Mouse (Mus musculus) heart, embryonic 13.5 days (tissue): ENCODE results near the gene Mvb12b. TPM values are rescaled to one million over a fixed set of nuclear protein-coding genes. Genes with fewer than 3 reads are reported as not detected.
A peak's percentile ranks its signal among the peaks of the same experiment; 100 is the strongest.

Experiments
- ATAC-seq: fragments of 200-750 bp; cut with Nextera tagmentation; 2 replicates; pipeline ENCODE4 v1.8.0; 2017; ENCODE audit warnings: moderate TSS enrichment; ENCODE audit not compliant: insufficient number of reproducible peaks, low FRiP score, low TSS enrichment; ENCODE audit errors: extremely low read depth
- H3K27ac ChIP-seq: fragments of 300-500 bp; sonication (generic); replicated peaks from 2 replicates; pipeline ENCODE4 v1.5.1; 2015; ENCODE audit warnings: moderate library complexity, mild to moderate bottlenecking, inconsistent platforms
- H3K27me3 ChIP-seq: fragments of 300-500 bp; sonication (generic); replicated peaks from 2 replicates; pipeline ENCODE4 v1.6.1; 2015; ENCODE audit warnings: mild to moderate bottlenecking, inconsistent platforms
- H3K36me3 ChIP-seq: fragments of 300-500 bp; sonication (generic); 2 replicates; pipeline ENCODE4 v1.6.1; 2015; ENCODE audit warnings: mild to moderate bottlenecking, inconsistent platforms
- H3K4me1 ChIP-seq: fragments of 300-500 bp; sonication (generic); 2 replicates; pipeline ENCODE4 v1.6.1; 2015; ENCODE audit warnings: inconsistent platforms
- H3K4me2 ChIP-seq: fragments of 300-500 bp; sonication (generic); 2 replicates; pipeline ENCODE4 v1.6.1; 2015; ENCODE audit warnings: inconsistent platforms, mild to moderate bottlenecking, moderate library complexity
- H3K4me3 ChIP-seq: fragments of 300-500 bp; sonication (generic); 2 replicates; pipeline ENCODE4 v1.5.1; 2015; ENCODE audit warnings: moderate library complexity, mild to moderate bottlenecking, inconsistent platforms
- H3K9ac ChIP-seq: fragments of 300-500 bp; sonication (generic); 2 replicates; pipeline ENCODE4 v1.6.1; 2015; ENCODE audit warnings: inconsistent platforms, mild to moderate bottlenecking, moderate library complexity
- H3K9me3 ChIP-seq: fragments of 300-500 bp; sonication (generic); 2 replicates; pipeline ENCODE4 v1.6.1; 2016; ENCODE audit warnings: inconsistent platforms
- WGBS: fragments of 180-500 bp; shearing (Covaris S2); methylation state at CpG from one replicate; pipeline ENCODE4 v1.1.7; 2015; ENCODE audit warnings: mixed read lengths; 5-methylcytosine and 5-hydroxymethylcytosine counted together
- polyA plus RNA-seq: library from polyadenylated mRNA; unstranded; fragments of >200 nt; fragmentation: Nextera tagmentation; extraction: Ambion mirVana; gene quantifications from 2 replicates; pipeline ENCODE4 v1.2.1, GENCODE M21; 2015

Gene Mvb12b
- polyA plus RNA-seq, 1 experiment from 2014 or later: 10.9 TPM

DNA sequence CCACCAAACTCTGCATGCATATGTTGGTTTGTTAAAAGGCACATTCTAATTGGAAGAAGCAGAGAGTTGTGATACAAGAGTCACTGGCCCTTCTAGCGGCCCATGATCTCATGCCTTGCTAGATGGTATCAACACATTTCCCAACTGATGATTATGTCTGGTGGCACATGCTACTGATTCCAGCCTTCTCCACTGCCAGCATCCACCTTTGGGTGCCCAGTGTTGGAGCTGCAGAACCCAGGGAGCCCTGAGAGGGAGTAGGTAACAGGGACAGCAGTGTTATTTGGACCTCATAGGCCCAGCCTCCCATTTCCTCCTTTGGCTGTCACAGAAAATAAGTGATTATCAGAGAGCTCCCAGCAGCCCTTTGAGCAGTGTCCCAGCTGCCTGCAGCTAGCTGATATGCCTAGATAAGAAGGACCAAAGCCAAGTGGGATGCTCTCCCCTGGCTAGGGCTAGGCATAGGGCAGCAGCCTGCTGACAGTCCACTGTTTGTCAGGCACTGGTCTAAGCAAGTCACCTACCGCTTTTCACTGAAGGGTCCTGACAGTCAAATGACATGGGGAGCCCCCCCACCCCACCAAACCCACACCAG, 44.7 kb downstream of the Mvb12b start:
- H3K4me1 ChIP-seq: peaks cover 82% of the 10 kb centered on the region

DNA sequence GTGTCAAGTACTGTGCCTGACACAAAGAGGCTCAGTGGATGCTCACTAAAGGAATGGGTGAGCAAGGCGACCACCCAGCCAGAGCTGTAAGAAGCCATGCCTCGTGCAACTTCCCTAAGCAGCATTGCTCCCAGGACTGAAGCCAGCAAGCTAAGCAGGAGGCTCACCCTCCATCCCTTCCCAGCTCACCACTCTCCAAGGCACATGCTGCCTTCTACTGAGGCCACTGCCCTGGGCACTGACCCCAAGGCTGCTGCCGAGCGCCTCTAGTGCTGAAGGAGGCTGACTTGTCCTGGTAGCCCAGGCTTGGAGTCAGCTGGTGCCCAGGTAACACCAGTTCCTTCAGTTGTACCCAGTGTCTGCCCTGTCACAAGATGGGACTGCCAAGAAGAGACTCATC, 45.8 kb downstream of the Mvb12b start:
- H3K9ac ChIP-seq: no peak overlapping the region
- H3K4me3 ChIP-seq: no peak overlapping the region
- no peaks in the 10 kb centered on the region for H3K36me3 ChIP-seq
- H3K27me3 ChIP-seq: peaks cover 68% of the 10 kb centered on the region
- WGBS: 80% methylated on average over 4 of the region's 4 CpGs
- peaks cover 74% of the 10 kb centered on the region for H3K4me1 ChIP-seq
- peak overlapping the region; percentile 57; the same call in 1 of the 2 replicates for H3K27ac ChIP-seq
- H3K4me2 ChIP-seq: no peak overlapping the region
- H3K9me3 ChIP-seq: no peaks in the 10 kb centered on the region
- no peak for ATAC-seq

More for the DNA sequence above, 44.7 kb downstream of the Mvb12b start:
- peaks cover 64% of the 10 kb centered on the region for H3K27me3 ChIP-seq
- no peaks in the 10 kb centered on the region for H3K9me3 ChIP-seq
- 48% methylated on average over 2 of the region's 2 CpGs for WGBS
- H3K27ac ChIP-seq: peak overlapping the region; percentile 68
- no peak overlapping the region for H3K4me2 ChIP-seq
- H3K9ac ChIP-seq: no peak overlapping the region
- H3K36me3 ChIP-seq: no peaks in the 10 kb centered on the region
- H3K4me3 ChIP-seq: no peak overlapping the region
- peak; percentile 83 for ATAC-seq

DNA sequence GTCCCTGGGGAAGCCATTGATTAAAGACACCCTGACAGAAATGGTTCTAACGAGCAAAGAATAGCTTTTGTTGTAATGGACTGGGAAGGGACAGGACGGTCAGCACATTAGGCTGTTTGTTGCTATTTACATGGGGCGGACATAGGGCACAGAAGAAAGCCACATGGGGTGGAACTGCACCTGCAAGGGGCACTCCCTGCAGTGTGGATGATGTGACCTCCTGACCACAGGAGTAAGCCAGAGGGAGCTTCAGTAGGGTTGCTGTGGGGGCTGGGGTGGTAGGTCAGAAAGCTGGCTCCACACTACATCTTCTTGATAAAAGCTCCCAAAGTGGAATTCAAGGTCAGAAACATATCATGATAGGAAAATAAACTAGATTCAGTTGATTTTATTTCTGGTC, 47.3 kb downstream of the Mvb12b start:
- no peak overlapping the region for H3K27ac ChIP-seq
- no peak overlapping the region for H3K9ac ChIP-seq
- H3K36me3 ChIP-seq: no peaks in the 10 kb centered on the region
- no peak overlapping the region for H3K4me2 ChIP-seq
- H3K9me3 ChIP-seq: no peaks in the 10 kb centered on the region
- no peak overlapping the region for H3K4me3 ChIP-seq
- ATAC-seq: no peak
- peaks cover 61% of the 10 kb centered on the region for H3K27me3 ChIP-seq
- WGBS: 83% methylated on average over 3 of the region's 3 CpGs
- peaks cover 63% of the 10 kb centered on the region for H3K4me1 ChIP-seq

DNA sequence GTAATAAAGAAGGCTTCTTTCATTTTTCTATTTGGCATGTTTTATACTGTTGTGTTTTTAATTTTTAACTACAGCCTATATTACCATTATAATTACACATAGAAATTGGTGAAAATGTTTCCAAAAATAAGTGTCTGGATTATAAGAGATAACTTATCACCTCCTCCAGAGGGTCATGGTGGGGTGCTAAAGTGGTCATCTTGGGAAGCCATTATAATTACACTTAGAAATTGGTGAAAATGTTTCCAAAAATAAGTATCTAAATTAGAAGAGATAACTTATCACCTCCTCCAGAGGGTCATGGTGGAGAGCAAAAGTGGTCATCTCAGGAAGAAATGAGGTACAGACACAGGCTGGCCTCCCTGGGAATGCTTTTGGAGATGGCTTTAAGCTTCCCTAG, 48.5 kb downstream of the Mvb12b start:
- Histone ChIP-seq H3K4me2 (no peak overlapping the region), H3K9me3 (no peaks in the 10 kb centered on the region), H3K36me3 (peaks cover 4% of the 10 kb centered on the region), H3K4me3 (no peak overlapping the region), H3K4me1 (peaks cover 51% of the 10 kb centered on the region), H3K27ac (no peak overlapping the region), H3K27me3 (peaks cover 63% of the 10 kb centered on the region), H3K9ac (no peak overlapping the region)
- ATAC-seq: no peak

DNA sequence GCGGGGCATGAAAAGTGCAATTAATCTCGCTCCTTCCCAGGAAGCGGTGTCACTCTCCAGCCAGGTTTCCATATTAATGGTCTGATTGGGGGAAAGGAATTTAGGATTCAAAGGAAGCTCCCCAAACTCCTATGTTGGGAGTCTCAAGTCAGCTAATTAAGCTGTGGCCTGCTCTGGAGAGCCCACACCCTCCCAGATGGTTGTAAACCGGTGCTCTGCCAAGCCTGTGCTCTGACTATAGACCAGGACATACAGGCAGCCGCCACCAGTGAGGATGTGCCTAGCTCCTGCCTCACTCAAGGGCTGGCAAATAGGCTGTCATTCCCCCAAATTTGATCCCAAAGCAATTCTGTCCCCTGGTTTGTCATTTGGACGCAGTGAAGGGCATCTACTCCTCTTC, 50.4 kb downstream of the Mvb12b start:
- peaks cover 31% of the 10 kb centered on the region for H3K4me1 ChIP-seq
- no peak overlapping the region for H3K4me3 ChIP-seq
- peaks cover 6% of the 10 kb centered on the region for H3K36me3 ChIP-seq
- H3K9ac ChIP-seq: no peak overlapping the region
- no peak for ATAC-seq
- WGBS: 83% methylated on average over 6 of the region's 6 CpGs
- no peak overlapping the region for H3K4me2 ChIP-seq
- peaks cover 67% of the 10 kb centered on the region for H3K27me3 ChIP-seq
- H3K9me3 ChIP-seq: no peaks in the 10 kb centered on the region
- H3K27ac ChIP-seq: no peak overlapping the region

DNA sequence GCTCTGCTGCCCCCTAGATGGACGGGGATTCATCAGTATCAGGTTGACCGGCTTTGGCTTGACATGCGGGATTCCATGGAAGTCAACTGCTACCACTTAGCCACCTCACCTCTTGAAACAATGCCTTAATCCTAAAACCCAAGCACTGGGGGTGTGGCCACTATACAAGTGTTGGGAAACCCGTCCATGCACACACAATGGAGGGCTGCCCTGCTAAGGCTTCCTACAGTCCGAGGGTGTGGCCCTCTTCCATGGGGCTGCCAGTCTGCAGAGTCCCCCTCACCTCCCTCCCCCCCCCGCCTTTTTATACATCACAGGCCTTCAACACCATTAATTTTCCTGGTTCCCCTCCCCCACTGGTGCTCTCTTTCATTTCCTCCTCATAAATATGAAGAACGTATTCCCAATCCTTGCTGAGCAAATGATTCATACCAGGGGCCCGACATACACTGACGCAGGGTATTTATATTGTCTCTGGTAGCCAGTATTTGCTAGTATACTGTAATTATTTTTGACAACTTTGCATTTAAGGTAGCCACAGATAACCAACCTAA, 51.0 kb downstream of the Mvb12b start:
- peaks cover 61% of the 10 kb centered on the region for H3K27me3 ChIP-seq
- H3K36me3 ChIP-seq: peaks cover 6% of the 10 kb centered on the region
- no peak for ATAC-seq

DNA sequence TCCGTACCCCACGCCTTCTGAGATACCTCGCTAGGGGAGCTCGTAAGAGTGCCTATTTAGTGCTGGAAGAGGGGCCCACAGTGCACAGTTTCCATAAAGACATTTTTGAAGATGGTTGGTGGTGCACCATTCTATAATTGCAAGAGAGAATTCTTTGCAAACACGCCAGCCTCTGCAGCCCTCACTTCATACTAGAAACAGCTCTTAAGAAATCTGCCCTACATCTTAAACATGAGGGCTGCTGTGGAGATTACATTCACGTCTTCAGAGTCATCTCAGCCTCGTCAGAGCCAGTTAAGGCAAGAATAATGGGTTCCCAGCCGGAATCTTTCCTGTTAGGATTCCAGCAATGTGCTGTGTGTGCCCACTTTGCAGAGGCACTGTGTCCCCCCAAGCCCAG, 52.7 kb downstream of the Mvb12b start:
- ATAC-seq: no peak

More for the DNA sequence above, 51.0 kb downstream of the Mvb12b start:
- Histone ChIP-seq H3K4me3 (no peak overlapping the region), H3K9ac (no peak overlapping the region), H3K27ac (no peak overlapping the region), H3K9me3 (no peaks in the 10 kb centered on the region), H3K4me1 (peaks cover 27% of the 10 kb centered on the region), H3K4me2 (no peak overlapping the region)
- WGBS: 77% methylated on average over 9 of the region's 9 CpGs

DNA sequence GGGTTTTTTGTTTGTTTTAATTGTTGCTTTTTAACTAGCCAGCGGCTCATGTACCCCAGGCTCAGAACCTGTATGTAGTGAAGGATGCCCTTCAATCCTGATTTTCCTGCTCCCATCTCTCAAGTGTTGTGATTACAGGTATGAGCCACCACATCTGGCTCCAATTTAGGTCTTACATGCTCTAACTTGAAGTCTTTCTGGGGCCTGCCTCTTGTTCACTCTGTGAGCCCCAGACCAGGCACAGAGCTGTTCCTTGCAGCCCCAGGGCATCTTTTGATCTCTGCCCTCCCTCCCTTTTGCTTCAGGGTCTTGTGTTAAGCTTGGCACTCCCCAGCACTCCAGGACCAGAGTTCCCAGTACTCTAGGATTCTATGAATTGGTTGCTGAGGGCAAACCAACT, 53.8 kb downstream of the Mvb12b start:
- ATAC-seq: no peak
- Histone ChIP-seq H3K9me3 (no peaks in the 10 kb centered on the region), H3K27ac (no peak overlapping the region), H3K4me1 (peaks cover 12% of the 10 kb centered on the region), H3K9ac (no peak overlapping the region), H3K4me3 (no peak overlapping the region), H3K36me3 (peaks cover 6% of the 10 kb centered on the region), H3K27me3 (peaks cover 39% of the 10 kb centered on the region), H3K4me2 (no peak overlapping the region)
- WGBS: 87% methylated on average over 1 of the region's 1 CpGs

More for the DNA sequence above, 52.7 kb downstream of the Mvb12b start:
- Histone ChIP-seq H3K9me3 (no peaks in the 10 kb centered on the region), H3K9ac (no peak overlapping the region), H3K4me2 (no peak overlapping the region), H3K27me3 (peaks cover 49% of the 10 kb centered on the region), H3K4me1 (peaks cover 18% of the 10 kb centered on the region), H3K36me3 (peaks cover 6% of the 10 kb centered on the region), H3K4me3 (no peak overlapping the region), H3K27ac (no peak overlapping the region)
- 82% methylated on average over 8 of the region's 8 CpGs for WGBS

DNA sequence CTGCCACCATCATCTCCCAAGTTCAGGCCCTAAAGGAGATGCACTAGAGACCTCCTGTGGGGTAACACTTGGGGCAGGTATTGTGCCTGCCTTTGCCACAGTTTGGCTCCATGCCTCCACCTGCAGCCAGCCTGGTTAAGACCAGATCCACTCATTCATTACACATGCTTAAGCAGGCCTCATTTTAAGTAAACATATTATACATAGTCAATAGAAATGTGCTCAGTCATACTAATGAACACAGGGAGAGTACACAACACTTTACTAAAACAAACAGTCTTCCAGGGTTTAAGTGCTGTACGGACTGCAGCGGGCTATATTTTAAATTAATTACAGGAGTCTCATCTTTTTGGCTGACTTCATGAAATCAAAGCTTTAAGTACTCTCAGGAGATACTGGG, 57.9 kb downstream of the Mvb12b start:
- no peak overlapping the region for H3K9ac ChIP-seq
- WGBS: 92% methylated on average over 2 of the region's 2 CpGs
- ATAC-seq: no peak
- H3K27me3 ChIP-seq: peaks cover 15% of the 10 kb centered on the region
- peaks cover 10% of the 10 kb centered on the region; the same call in 1 of the 2 replicates for H3K4me1 ChIP-seq
- H3K9me3 ChIP-seq: no peaks in the 10 kb centered on the region
- no peak overlapping the region for H3K4me2 ChIP-seq
- H3K36me3 ChIP-seq: peaks cover 28% of the 10 kb centered on the region
- H3K4me3 ChIP-seq: no peak overlapping the region
- no peak overlapping the region for H3K27ac ChIP-seq

DNA sequence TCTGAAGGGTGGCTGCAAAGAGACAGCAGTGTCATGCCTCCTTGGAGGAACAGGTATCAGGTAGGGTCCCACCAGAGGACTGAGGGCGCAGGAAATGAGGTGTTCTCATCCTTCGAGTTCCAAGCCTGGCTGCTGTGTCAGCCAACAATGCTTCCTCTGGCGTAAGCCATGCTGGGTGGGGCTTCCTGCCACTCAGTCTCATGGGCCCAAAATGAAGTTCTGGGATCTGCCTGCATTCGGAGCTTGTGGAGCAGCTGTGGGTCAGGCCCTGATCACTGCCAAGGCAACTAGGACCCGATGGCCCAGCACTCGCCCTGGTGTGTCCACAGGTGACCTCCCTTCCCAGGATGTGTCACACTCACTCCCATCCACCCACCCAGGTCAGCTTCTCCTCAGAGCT, 61.0 kb downstream of the Mvb12b start:
- H3K9ac ChIP-seq: no peak overlapping the region
- H3K27me3 ChIP-seq: peaks cover 5% of the 10 kb centered on the region; the same call in 1 of the 2 replicates
- H3K4me2 ChIP-seq: no peak overlapping the region
- no peaks in the 10 kb centered on the region for H3K9me3 ChIP-seq
- no peak overlapping the region for H3K4me3 ChIP-seq
- H3K27ac ChIP-seq: no peak overlapping the region
- H3K36me3 ChIP-seq: peaks cover 37% of the 10 kb centered on the region
- peaks cover 10% of the 10 kb centered on the region; the same call in 1 of the 2 replicates for H3K4me1 ChIP-seq
- ATAC-seq: no peak
- 81% methylated on average over 6 of the region's 6 CpGs for WGBS

DNA sequence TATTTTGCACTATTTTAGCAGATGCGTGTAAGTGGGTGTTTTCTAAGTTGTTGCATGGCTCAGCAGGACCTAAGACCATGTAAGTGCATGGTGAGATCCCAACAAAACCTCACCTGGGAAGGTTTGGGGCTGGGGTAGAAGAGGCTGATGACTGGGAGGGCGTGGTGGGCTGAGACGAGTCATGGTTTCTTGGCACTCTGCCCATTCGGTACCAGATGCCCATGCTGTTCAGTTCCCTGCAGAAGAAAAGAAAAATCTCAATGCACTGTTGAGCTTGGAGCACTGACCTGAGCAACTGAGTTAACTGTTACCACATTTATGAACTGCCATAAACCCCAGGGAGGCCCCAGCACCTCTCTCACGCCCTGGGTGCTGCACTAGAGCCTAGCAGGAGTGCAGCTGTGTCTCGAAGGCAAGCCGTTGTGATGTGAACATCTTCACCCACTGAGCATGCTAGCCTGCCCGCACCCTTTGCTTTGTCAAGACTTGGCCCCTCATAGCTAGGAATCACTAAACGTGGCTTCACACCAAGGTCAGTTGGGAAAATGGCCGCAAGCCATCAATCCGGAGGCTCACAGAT, 62.7 kb downstream of the Mvb12b start:
- Histone ChIP-seq H3K9me3 (no peaks in the 10 kb centered on the region), H3K4me3 (no peak overlapping the region), H3K4me1 (peaks cover 10% of the 10 kb centered on the region; the same call in 1 of the 2 replicates), H3K9ac (no peak overlapping the region), H3K4me2 (no peak overlapping the region), H3K27ac (no peak overlapping the region), H3K36me3 (peaks cover 47% of the 10 kb centered on the region), H3K27me3 (no peaks in the 10 kb centered on the region)
- ATAC-seq: no peak
- 87% methylated on average over 11 of the region's 11 CpGs for WGBS
